Mouse (Mus musculus) brain, embryonic 14.5 days (tissue): ENCODE measurements around the gene Tmem202.

Source experiments
- CTCF ChIP-seq: fragments of 200-500 bp; IDR thresholded peaks from 2 replicates; pipeline ENCODE4 v1.5.1; 2012; ENCODE audit warnings: inconsistent platforms, mild to moderate bottlenecking, moderate library complexity, borderline replicate concordance; ENCODE audit not compliant: insufficient read depth, insufficient read length; ENCODE audit errors: extremely low read depth
- POLR2A ChIP-seq: fragments of 200-500 bp; IDR thresholded peaks from 2 replicates; pipeline ENCODE4 v1.6.1; 2012; ENCODE audit warnings: mild to moderate bottlenecking, inconsistent platforms, borderline replicate concordance; ENCODE audit not compliant: poor library complexity, insufficient read depth, insufficient read length, severe bottlenecking; ENCODE audit errors: extremely low read depth

- no peak for TF ChIP-seq CTCF
- TF ChIP-seq POLR2A = no peak
Measured at GRCm38 (mm10) chr9:59544739-59545138, 5.1 kb upstream of the Tmem202 start.
